Mouse (Mus musculus): ENCODE measurements around the gene Saa2. TPM values are rescaled to one million over a fixed set of nuclear protein-coding genes. Genes with fewer than 3 reads are reported as not detected.

The Saa2 gene
- polyA plus RNA-seq (2015; fragmentation: Nextera tagmentation; extraction: Ambion mirVana) = 1.0 TPM in 1 of 2 replicates, not detected in the other

- Histone ChIP-seq H3K4me1 (ENCODE audit: insufficient read depth, low read depth, low read length) (no peaks in the 10 kb centered on the region; the same call in 1 of the 2 replicates), H3K27me3 (replicated peaks; ENCODE audit: insufficient read depth, low read length) (no peaks in the 10 kb centered on the region), H3K4me2 (replicated peaks; ENCODE audit: low read depth, low read length) (no peak within 1 kb of the TSS), H3K9ac (replicated peaks; ENCODE audit: low read depth) (no peak within 1 kb of the TSS), H3K27ac (ENCODE audit: low read length) (no peak within 1 kb of the TSS), H3K4me3 (ENCODE audit: low read depth, low read length) (no peak within 1 kb of the TSS), H3K9me3 (ENCODE audit: low read length) (no peaks in the 10 kb centered on the region), H3K36me3 (ENCODE audit: insufficient read depth, low read length) (no peaks in the 10 kb centered on the region)
- 47% methylated on average over 2 of the region's 3 CpGs for WGBS
- TF ChIP-seq CTCF (IDR thresholded peaks at IDR 0.05) (no peak), EP300 (IDR thresholded peaks at IDR 0.05) (no peak)
- DNase-seq (ENCODE audit: low spot score) (no peak), ATAC-seq (no peak)
These were observed at the start of gene Saa2 for GRCm38 (mm10) chr7:46751490-46751889. Saa2 (plus strand) TSS chr7:46751790.

- ATAC-seq = peak; percentile 97
- WGBS = 0% methylated on average over 37 of the region's 38 CpGs
- peak within 1 kb of the TSS; percentile 74 for H3K27ac ChIP-seq (ENCODE audit: low read length)
These were observed 41.2 kb upstream of the Saa2 start, which contains the start of gene Saal1 for GRCm38 (mm10) chr7:46710390-46710844. Saal1 (minus strand) TSS chr7:46710680.

GRCm38 (mm10) chr7:46712250-46712649, 39.3 kb upstream of the Saa2 start:
- Histone ChIP-seq H3K4me3 (ENCODE audit: low read depth, low read length) (no peak overlapping the region), H3K27me3 (replicated peaks; ENCODE audit: insufficient read depth, low read length) (0 out of 2 replicates have a peak, but pooled peaks cover 4% of the 10 kb centered on the region), H3K9me3 (ENCODE audit: low read length) (no peaks in the 10 kb centered on the region), H3K36me3 (ENCODE audit: insufficient read depth, low read length) (0 out of 2 replicates have a peak, but pooled peaks cover 5% of the 10 kb centered on the region), H3K4me2 (replicated peaks; ENCODE audit: low read depth, low read length) (no peak overlapping the region), H3K27ac (ENCODE audit: low read length) (no peak overlapping the region), H3K9ac (replicated peaks; ENCODE audit: low read depth) (no peak overlapping the region), H3K4me1 (ENCODE audit: insufficient read depth, low read depth, low read length) (peaks cover 7% of the 10 kb centered on the region; the same call in 1 of the 2 replicates)
- DNase-seq (ENCODE audit: low spot score) (no peak), ATAC-seq (no peak)
- no peak for TF ChIP-seq CTCF (IDR thresholded peaks at IDR 0.05)
- no peak for TF ChIP-seq EP300 (IDR thresholded peaks at IDR 0.05)
- 57% methylated on average over 6 of the region's 6 CpGs for WGBS

More at GRCm38 (mm10) chr7:46710390-46710844, 41.2 kb upstream of the Saa2 start, which contains the start of gene Saal1:
- peaks cover 16% of the 10 kb centered on the region; the same call in 1 of the 2 replicates for H3K36me3 ChIP-seq (ENCODE audit: insufficient read depth, low read length)
- DNase-seq (ENCODE audit: low spot score) = peak; percentile 89
- H3K27me3 ChIP-seq (replicated peaks; ENCODE audit: insufficient read depth, low read length) = 0 out of 2 replicates have a peak, but pooled peaks cover 4% of the 10 kb centered on the region
- H3K9me3 ChIP-seq (ENCODE audit: low read length) = no peaks in the 10 kb centered on the region
- peak within 1 kb of the TSS; percentile 93 for H3K4me3 ChIP-seq (ENCODE audit: low read depth, low read length)
- H3K4me1 ChIP-seq (ENCODE audit: insufficient read depth, low read depth, low read length) = no peaks in the 10 kb centered on the region
- H3K4me2 ChIP-seq (replicated peaks; ENCODE audit: low read depth, low read length) = peak within 1 kb of the TSS; percentile 64
- TF ChIP-seq CTCF (IDR thresholded peaks at IDR 0.05) = peak; percentile 99
- TF ChIP-seq EP300 (IDR thresholded peaks at IDR 0.05) = no peak
- H3K9ac ChIP-seq (replicated peaks; ENCODE audit: low read depth) = peak within 1 kb of the TSS; percentile 55

GRCm38 (mm10) chr7:46714518-46714917, 37.1 kb upstream of the Saa2 start:
- WGBS = 22% methylated on average over 6 of the region's 6 CpGs
- DNase-seq (ENCODE audit: low spot score) = peak; percentile 81
- Histone ChIP-seq H3K4me2 (replicated peaks; ENCODE audit: low read depth, low read length) (no peak overlapping the region), H3K27ac (ENCODE audit: low read length) (no peak overlapping the region), H3K4me1 (ENCODE audit: insufficient read depth, low read depth, low read length) (peaks cover 20% of the 10 kb centered on the region; the same call in 1 of the 2 replicates), H3K9ac (replicated peaks; ENCODE audit: low read depth) (no peak overlapping the region), H3K27me3 (replicated peaks; ENCODE audit: insufficient read depth, low read length) (0 out of 2 replicates have a peak, but pooled peaks cover 4% of the 10 kb centered on the region), H3K36me3 (ENCODE audit: insufficient read depth, low read length) (no peaks in the 10 kb centered on the region), H3K4me3 (ENCODE audit: low read depth, low read length) (no peak overlapping the region), H3K9me3 (ENCODE audit: low read length) (no peaks in the 10 kb centered on the region)
- no peak for TF ChIP-seq EP300 (IDR thresholded peaks at IDR 0.05)
- peak; percentile 92 for TF ChIP-seq CTCF (IDR thresholded peaks at IDR 0.05)
- no peak for ATAC-seq

- Histone ChIP-seq H3K27me3 (replicated peaks; ENCODE audit: insufficient read depth, low read length) (0 out of 2 replicates have a peak, but pooled peaks cover 4% of the 10 kb centered on the region), H3K4me2 (replicated peaks; ENCODE audit: low read depth, low read length) (no peak within 1 kb of the TSS), H3K4me3 (ENCODE audit: low read depth, low read length) (no peak within 1 kb of the TSS), H3K4me1 (ENCODE audit: insufficient read depth, low read depth, low read length) (peaks cover 28% of the 10 kb centered on the region), H3K9ac (replicated peaks; ENCODE audit: low read depth) (no peak within 1 kb of the TSS), H3K27ac (ENCODE audit: low read length) (peak within 1 kb of the TSS; percentile 47; the same call in 1 of the 2 replicates), H3K36me3 (ENCODE audit: insufficient read depth, low read length) (no peaks in the 10 kb centered on the region), H3K9me3 (ENCODE audit: low read length) (no peaks in the 10 kb centered on the region)
- WGBS = 74% methylated on average over 5 of the region's 5 CpGs
- ATAC-seq (no peak), DNase-seq (ENCODE audit: low spot score) (no peak)
- TF ChIP-seq EP300 (IDR thresholded peaks at IDR 0.05) = no peak
- TF ChIP-seq CTCF (IDR thresholded peaks at IDR 0.05) = no peak
These were observed 36.0 kb upstream of the Saa2 start, which contains the start of gene Saa3 for GRCm38 (mm10) chr7:46715600-46715999. Saa3 (minus strand) TSS chr7:46715700.

GRCm38 (mm10) chr7:46716897-46717296, 34.7 kb upstream of the Saa2 start:
- DNase-seq (ENCODE audit: low spot score) (peak; percentile 72), ATAC-seq (no peak)
- Histone ChIP-seq H3K4me2 (replicated peaks; ENCODE audit: low read depth, low read length) (no peak overlapping the region), H3K27me3 (replicated peaks; ENCODE audit: insufficient read depth, low read length) (0 out of 2 replicates have a peak, but pooled peaks cover 4% of the 10 kb centered on the region), H3K27ac (ENCODE audit: low read length) (peak overlapping the region; percentile 47; the same call in 1 of the 2 replicates), H3K9ac (replicated peaks; ENCODE audit: low read depth) (no peak overlapping the region), H3K4me1 (ENCODE audit: insufficient read depth, low read depth, low read length) (peaks cover 29% of the 10 kb centered on the region), H3K36me3 (ENCODE audit: insufficient read depth, low read length) (no peaks in the 10 kb centered on the region), H3K9me3 (ENCODE audit: low read length) (no peaks in the 10 kb centered on the region), H3K4me3 (ENCODE audit: low read depth, low read length) (no peak overlapping the region)
- TF ChIP-seq CTCF (IDR thresholded peaks at IDR 0.05) (no peak), EP300 (IDR thresholded peaks at IDR 0.05) (peak; percentile 45; the same call in 1 of the 2 replicates)
- WGBS = 10% methylated on average over 5 of the region's 5 CpGs

Measured in lung, postnatal 0 days (tissue).